Mouse (Mus musculus) ES-Bruce4 (cell line): ENCODE results near the gene Sh2b3. TPM values are rescaled to one million over a fixed set of nuclear protein-coding genes. Genes with fewer than 3 reads are reported as not detected.

Experiments
- H3K27ac ChIP-seq: 2 replicates; pipeline ENCODE4 v1.5.1; 2012; ENCODE audit warnings: low read length, inconsistent platforms; ENCODE audit not compliant: insufficient read depth
- H3K27me3 ChIP-seq: 2 replicates; pipeline ENCODE4 v1.6.1; 2012; ENCODE audit warnings: mild to moderate bottlenecking, low read length, inconsistent platforms; ENCODE audit not compliant: control insufficient read depth, poor library complexity, insufficient read depth, severe bottlenecking
- H3K36me3 ChIP-seq: 2 replicates; pipeline ENCODE4 v1.6.1; 2012; ENCODE audit warnings: inconsistent platforms, mild to moderate bottlenecking, low read length, moderate library complexity; ENCODE audit not compliant: control insufficient read depth, poor library complexity, insufficient read depth, severe bottlenecking
- H3K4me1 ChIP-seq: one replicate; pipeline ENCODE4 v1.8.1; 2011; ENCODE audit warnings: low read length; ENCODE audit not compliant: control insufficient read depth, insufficient read depth
- H3K4me3 ChIP-seq: 2 replicates; pipeline ENCODE4 v1.5.1; 2011; ENCODE audit warnings: low read depth, mild to moderate bottlenecking, low read length
- H3K9ac ChIP-seq: 2 replicates; pipeline ENCODE4 v1.6.1; 2012; ENCODE audit warnings: low read depth, mild to moderate bottlenecking, inconsistent platforms; ENCODE audit not compliant: poor library complexity, severe bottlenecking
- H3K9me3 ChIP-seq: replicated peaks from 2 replicates; pipeline ENCODE4 v1.6.1; 2012; ENCODE audit warnings: mild to moderate bottlenecking, low read length, inconsistent platforms; ENCODE audit not compliant: control insufficient read depth, poor library complexity, insufficient read depth, severe bottlenecking
- CTCF ChIP-seq: IDR thresholded peaks from one replicate; pipeline ENCODE4 v1.8.1; 2011; ENCODE audit warnings: low read depth, low read length
- EP300 ChIP-seq: IDR thresholded peaks from 2 replicates; pipeline ENCODE4 v1.6.1; 2011; ENCODE audit warnings: low read depth, low read length; ENCODE audit not compliant: insufficient read depth
- POLR2A ChIP-seq: IDR thresholded peaks from one replicate; pipeline ENCODE4 v1.8.1; 2011; ENCODE audit warnings: low read length; ENCODE audit not compliant: insufficient read depth
- polyA plus RNA-seq: library from polyadenylated mRNA; stranded (reverse); fragments of >200 nt; gene quantifications from 2 replicates; pipeline ENCODE4 v1.2.4, GENCODE M21; 2011; ENCODE audit warnings: low read depth; ENCODE audit not compliant: missing spikeins, insufficient read depth, insufficient read length

Sh2b3 gene
- polyA plus RNA-seq, 1 experiment = 8.5 TPM

DNA sequence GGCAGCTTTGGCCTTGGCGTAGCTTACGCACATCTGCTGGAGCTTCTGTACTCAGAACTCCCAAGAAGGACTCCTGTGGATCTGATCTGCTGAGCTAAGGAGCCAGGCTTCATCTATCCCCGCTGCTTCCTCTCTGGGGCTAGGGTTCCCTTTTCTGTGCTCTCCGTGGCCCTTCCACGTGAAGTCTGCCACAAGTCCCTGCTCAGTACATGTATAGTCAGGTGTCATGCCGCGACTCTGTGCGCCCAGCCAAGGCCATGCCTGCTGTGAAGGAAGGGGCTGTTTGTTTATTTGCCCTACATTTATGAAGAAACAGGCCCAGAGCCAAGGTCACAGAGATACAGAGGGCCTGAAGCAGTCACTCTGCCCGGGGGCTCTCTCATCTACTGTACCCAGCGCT, 4.5 kb upstream of the Sh2b3 start:
- TF ChIP-seq CTCF = no peak
- TF ChIP-seq POLR2A = no peak
- TF ChIP-seq EP300 = no peak
- Histone ChIP-seq H3K4me1 (peaks cover 6% of the 10 kb centered on the region), H3K9ac (peak overlapping the region; percentile 61; the same call in 1 of the 2 replicates), H3K27me3 (no peaks in the 10 kb centered on the region), H3K36me3 (no peaks in the 10 kb centered on the region), H3K27ac (no peak overlapping the region), H3K4me3 (peak overlapping the region; percentile 4; the same call in 1 of the 2 replicates), H3K9me3 (no peaks in the 10 kb centered on the region)

DNA sequence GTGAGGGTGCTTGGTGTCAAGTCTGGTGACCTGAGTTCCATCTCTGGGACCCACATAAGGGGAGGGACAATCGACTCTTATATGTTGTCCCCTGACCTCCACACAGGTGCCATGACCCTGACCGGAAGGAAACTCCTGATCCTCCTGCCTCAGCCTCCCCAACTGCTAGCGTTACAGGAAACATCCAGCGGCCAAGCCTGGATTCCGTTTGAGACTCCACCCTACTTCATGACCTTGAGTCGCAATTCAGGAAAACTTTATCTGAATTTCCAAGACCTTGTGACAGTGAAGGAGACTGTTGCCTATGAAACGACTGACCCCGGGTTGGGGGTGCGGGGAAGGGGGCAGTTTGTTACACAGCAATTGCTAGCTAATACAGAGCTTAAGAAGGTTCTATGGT, 4.1 kb upstream of the Sh2b3 start:
- Histone ChIP-seq H3K27ac (no peak overlapping the region), H3K9me3 (no peaks in the 10 kb centered on the region), H3K36me3 (no peaks in the 10 kb centered on the region), H3K4me1 (peaks cover 6% of the 10 kb centered on the region), H3K9ac (no peak overlapping the region), H3K4me3 (no peak overlapping the region), H3K27me3 (no peaks in the 10 kb centered on the region)
- TF ChIP-seq EP300 = no peak
- TF ChIP-seq POLR2A = no peak
- TF ChIP-seq CTCF = no peak

- no peaks in the 10 kb centered on the region for H3K36me3 ChIP-seq
- peak overlapping the region; percentile 79 for H3K9ac ChIP-seq
- H3K27me3 ChIP-seq = no peaks in the 10 kb centered on the region
- no peaks in the 10 kb centered on the region for H3K9me3 ChIP-seq
- TF ChIP-seq EP300 (no peak), POLR2A (no peak), CTCF (no peak)
- peaks cover 11% of the 10 kb centered on the region for H3K4me1 ChIP-seq
- H3K27ac ChIP-seq = no peak overlapping the region
- peak overlapping the region; percentile 61 for H3K4me3 ChIP-seq
These were observed 1.7 kb upstream of the Sh2b3 start for GRCm38 (mm10) chr5:121839128-121839473.

DNA sequence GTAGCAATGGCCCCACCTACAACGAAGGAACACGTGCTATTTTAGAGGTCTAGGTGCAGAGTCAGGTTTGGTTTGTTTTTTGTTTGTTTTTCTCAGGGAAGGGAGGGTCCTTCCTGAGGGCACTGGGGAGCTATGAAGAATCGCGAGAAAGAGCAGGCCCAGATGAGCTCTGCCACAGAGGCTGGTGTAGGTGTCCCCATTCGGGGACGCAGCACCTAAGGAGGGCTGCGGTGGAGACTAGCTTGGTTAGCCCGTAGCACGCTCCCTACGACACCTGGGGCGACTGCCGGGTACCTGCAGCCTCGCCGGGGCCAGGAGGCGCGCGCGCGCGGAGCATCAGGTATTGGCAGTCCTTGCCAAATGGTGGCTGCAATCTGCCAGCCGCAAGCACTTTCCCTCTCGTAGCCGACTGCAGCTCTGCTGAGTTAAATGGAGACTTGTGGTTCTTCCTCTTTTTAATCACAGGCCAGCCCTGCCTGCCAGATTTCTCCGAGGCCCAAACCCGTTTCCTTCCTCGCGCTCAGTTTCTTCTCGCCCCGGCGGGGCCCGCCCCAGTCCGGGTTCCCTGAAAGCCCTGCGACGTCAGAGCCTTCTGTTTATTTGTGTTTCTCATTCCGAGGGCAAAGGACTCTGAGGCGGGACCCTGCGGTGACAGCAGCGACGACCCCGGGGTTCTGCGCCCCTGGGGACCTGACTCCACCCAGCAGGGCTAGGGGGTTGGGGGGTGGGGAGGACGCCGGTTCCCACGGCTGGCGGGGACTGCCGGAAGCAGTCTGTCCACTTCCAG, 1.1 kb upstream of the Sh2b3 start:
- H3K4me1 ChIP-seq = peaks cover 11% of the 10 kb centered on the region
- H3K27ac ChIP-seq = no peak overlapping the region

DNA sequence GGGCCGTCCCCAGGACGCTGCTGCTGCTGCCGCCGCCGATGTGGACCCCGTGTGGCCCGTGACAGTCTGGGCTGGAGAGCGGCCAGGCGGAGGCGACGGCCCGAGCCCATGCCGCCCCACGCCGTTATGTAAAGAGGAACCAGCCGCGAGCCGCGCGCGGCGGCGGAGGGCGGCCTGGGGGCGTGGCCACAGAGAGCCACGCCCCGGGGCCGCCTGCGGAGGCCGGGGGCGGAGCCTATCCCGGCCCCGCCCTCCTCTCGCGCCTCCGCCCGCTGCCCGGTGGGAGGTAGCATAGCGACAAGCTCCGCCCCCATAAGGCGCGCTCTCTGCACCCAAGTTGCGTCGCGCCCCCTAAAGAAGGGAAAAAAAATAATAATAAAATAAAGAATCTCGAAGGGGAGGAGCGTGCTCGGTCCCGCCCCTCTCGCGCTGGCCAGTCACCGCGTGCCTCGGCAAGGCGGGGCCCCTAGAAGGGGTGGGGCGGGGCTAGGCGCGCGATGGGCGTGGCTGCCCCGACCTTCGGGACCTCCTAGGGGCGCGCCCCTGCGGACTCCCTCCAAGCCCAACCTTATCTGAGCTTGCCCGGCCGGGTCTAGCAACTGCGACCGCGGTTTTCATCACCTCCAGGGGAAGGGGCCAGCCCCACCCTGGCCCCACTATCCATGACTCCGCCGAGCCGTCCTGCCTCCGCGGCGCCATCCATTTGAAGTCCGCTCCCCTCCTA, 592 bp downstream of the Sh2b3 start:
- Histone ChIP-seq H3K9me3 (no peaks in the 10 kb centered on the region), H3K4me3 (peak overlapping the region; percentile 85), H3K36me3 (no peaks in the 10 kb centered on the region), H3K27ac (no peak overlapping the region; the same call in 1 of the 2 replicates), H3K9ac (peak overlapping the region; percentile 94), H3K4me1 (peaks cover 11% of the 10 kb centered on the region), H3K27me3 (no peaks in the 10 kb centered on the region)
- TF ChIP-seq CTCF (no peak), POLR2A (no peak), EP300 (no peak)

More for the DNA sequence above, 1.1 kb upstream of the Sh2b3 start:
- Histone ChIP-seq H3K4me3 (peak overlapping the region; percentile 61), H3K27me3 (no peaks in the 10 kb centered on the region), H3K9me3 (no peaks in the 10 kb centered on the region), H3K9ac (peak overlapping the region; percentile 79), H3K36me3 (no peaks in the 10 kb centered on the region)
- TF ChIP-seq POLR2A (no peak), CTCF (no peak), EP300 (no peak)

DNA sequence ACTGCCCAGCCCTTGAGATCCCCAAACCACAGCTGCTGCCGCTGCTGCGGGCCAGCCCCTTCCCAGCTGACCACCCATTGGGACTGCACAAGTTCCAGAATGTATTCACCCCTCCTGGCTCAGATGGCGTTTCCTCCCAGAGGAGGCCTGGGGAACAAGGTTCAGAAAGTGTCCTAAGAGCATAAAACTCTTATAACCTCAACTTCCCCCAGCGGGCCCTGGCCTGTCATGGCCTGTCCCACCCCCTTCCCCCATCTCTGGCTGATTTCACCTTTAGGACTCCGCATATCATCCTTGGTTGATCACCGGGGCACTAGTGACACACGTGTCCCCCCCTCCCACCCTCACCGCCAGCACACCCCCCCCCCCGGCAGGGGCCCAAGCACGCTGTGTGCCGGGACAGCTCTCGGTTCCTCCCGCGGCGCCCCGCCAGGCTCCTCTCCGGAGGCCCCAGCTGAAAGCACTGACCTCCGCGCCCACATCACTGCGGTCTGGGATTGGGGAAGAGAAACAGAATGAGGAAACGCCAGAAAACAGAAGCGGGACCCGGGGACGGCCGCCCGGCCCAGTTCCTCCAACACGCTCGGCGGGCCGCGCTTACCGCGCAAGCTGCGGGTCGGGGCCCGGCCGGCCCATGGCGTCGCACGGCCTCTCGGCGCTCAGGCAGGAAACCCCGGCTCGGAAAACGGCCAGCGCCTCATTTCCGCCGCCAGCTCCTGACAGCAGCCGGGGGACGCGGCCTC, 1.3 kb downstream of the Sh2b3 start:
- no peaks in the 10 kb centered on the region for H3K36me3 ChIP-seq
- TF ChIP-seq EP300 = no peak
- TF ChIP-seq POLR2A = no peak
- no peak for TF ChIP-seq CTCF
- no peaks in the 10 kb centered on the region for H3K9me3 ChIP-seq
- H3K4me3 ChIP-seq = peak overlapping the region; percentile 85
- H3K4me1 ChIP-seq = peaks cover 11% of the 10 kb centered on the region
- H3K27me3 ChIP-seq = no peaks in the 10 kb centered on the region
- H3K27ac ChIP-seq = no peak overlapping the region
- peak overlapping the region; percentile 94 for H3K9ac ChIP-seq
